Mouse (Mus musculus) 3T3-L1 (cell line): ENCODE measurements around the gene Pex13.

Experiments
- DNase-seq: peaks from one replicate; pipeline ENCODE4 v3.0.0-alpha.2; 2015; ENCODE audit warnings: low read depth, low spot score

Pex13 gene

DNA sequence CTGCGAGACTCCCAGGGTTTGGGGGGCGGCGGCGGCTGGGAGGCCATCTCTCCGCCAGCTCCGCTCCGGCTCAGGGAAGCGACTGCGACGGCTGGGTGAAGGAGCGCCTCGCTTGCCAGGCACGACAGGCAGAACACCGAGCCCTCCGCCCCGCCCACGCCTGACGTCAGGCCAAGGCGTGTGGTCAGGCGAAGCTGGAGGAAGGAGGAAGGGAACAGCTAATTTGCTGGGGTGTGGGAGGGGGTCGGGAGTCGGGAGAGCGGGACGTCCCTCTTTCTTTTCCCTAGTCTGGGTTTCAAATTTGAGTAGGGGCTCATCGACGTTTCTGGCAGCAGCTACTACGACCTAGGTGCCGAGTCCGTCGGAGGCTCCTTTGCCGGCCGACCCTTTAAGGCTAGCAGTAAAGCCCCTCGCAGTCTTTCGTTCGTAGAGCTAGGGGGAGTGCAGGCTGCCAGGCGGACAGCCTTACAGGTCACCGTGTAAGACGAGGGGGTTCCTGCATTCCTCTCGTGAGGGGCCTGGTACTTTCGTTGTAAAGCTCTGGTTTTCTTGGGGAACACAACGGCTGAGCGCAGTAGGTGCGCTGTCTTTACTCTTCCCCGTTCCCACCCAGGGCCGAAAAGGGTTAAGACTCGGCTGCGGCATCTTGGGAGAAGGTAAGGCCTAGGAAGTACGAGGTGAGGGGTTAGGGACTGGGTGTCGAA, at the start of gene Pex13:
Pex13 (minus strand) TSS at position 162 of the 704 bp plus-strand sequence.
- DNase-seq = peak; percentile 89

DNA sequence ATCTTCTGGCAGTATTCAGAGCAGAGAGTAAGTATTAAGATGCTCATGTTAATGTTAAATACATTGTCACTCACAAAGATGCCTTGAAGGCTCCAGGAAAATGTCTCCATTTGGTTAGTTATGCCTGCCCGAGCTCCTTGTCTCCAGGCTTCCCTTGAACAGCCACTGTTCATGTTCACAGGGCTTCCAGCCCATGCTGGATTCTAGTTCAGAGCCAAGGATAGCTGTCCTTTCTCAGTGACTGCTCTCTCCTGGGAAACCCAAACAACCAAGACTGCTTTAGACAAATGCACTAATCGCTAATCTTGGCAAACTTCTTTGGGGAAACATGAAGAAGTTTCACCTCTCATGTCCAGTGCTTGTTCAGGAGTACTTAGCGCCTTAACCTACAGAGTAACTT, 46.5 kb upstream of the Pex13 start:
- DNase-seq = no peak

DNA sequence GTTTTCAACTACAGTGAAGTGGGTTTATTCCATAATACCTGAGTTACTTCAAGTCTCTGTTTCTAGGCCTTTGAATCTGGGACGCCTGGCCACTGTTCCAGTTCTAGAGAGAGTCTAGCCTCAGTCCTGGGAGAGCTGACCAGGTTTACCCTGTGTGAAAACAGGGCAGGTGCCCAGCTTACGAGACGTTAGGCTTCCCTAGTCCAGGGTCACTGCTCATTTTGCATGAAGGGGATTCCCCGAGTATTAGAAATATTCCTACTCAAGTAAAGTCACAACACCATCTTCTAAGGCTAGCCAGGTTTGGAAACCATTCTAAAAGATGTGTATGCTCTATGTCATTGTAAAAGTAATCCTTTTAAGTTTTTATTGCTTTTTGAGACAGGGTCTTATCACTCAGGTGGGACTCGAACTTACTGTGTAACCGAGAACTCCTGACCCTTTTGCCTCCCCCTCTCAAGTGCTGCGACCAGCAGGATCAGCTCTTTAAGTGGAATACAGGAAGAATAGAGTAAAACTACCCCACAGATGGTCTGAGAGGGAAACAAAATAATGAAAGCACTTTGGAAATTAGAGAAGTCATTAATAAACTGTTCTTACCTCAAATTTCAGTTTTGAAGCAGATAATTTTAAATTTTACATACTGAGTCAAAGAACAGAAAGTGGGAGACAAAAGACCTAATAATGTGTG, 39.0 kb upstream of the Pex13 start:
- no peak for DNase-seq

DNA sequence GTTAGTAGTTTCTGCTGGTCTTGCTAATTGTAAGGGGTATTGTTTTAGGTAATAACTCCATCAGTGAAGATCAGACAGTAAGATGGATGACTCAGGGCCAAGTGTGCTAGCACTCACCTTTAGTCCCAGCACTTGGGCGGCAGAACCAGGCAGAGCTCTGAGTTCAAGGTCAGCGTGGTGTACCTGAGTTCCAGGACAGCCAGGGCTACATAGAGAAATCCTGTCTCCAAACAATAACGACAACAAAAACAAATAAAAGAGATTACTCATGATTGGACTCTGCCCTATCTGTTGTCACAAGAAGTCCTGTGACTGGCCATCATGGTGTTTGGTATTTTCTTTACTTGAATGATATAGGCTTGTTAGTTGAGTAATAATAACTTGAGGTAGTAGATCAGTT, 36.1 kb upstream of the Pex13 start:
- DNase-seq = no peak

DNA sequence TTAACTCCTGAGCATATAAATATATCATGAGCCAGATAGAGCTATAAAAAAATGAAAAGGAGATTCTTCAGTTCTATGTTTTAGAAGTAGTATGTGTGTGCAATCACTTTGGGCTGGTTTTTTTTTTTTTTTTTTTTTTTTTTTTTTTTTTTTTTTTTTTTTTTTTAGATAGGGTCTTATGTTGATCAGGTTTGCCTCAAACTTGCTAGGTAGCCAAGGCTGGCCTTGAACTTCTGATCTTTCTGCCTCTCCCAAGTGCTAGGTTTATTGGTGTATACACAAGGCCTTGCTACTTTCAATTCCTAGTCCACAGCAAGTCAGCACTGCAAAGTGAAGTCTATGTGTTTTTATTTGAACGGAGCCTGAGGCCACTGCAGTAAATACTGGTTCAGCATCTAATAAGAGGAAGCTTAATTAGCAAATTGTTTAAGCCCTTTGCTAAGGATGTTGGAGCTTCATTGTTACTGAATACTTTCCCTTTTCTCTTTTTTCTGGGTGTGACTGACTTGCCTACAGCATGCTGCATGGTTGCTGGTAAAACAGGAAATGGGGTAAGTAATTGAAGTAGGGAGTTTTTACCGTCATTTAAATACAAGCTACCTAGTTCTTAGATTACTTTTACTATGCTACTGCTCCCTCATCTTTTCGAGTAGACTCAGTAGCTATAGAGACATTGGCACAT, 33.8 kb upstream of the Pex13 start:
- no peak for DNase-seq

DNA sequence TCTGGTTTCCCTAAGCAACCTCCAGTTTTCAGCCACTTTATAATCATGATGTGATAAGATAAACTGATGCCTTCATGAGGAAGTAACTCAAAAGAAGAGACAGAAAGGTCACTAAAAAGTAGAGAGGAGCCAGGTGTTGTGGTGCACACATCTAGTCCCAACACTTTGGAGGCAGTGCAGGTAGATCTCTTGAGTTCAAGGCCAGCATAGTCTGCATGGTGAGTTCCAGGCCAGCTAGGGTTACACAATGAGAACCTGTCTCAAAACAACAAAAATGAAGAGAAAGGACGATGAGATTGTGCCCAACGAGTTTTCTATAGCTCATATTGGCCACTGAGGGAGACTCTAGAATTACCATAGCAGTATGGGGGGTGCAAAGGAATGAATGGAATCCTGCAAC, 32.8 kb upstream of the Pex13 start:
- DNase-seq = no peak

DNA sequence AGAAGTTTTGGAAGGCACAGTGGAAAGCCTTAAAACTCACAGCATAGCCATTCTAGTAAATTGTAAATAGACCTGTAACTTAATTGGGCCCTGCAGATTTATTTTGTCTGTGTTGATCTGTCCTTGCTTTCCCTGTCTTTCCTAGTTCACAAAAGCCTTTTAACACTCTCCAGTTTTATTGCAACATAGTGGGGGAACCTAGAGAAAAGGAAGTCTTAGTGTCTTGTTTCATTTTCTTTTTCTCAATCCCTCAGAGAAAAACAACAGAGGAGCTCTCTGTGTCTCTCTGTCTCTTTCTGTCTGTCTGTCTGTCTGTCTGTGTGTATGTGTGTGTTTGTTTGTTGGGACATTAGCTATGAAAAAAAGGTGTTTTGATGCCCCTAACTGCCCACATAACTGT, 30.1 kb upstream of the Pex13 start:
- no peak for DNase-seq

DNA sequence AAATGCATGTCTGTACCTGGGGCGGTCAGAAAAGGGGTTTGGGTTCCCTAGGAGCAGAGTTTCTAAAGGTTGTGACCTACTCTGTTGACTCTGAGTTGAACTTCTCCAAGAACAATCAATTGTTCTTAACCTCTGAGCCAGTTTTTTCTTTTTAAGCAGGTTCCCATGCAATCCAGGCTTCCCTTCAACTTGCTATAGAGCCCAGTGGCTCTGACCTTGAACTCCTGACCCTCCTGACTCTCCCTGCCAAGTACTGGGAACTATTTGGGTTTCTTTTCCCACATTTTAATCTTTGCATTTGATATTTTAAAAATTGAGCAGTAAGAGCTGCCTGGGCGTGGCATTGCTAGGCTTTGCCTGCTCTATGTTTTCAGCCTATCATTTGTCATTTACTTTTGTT, 27.5 kb upstream of the Pex13 start:
- DNase-seq = no peak

DNA sequence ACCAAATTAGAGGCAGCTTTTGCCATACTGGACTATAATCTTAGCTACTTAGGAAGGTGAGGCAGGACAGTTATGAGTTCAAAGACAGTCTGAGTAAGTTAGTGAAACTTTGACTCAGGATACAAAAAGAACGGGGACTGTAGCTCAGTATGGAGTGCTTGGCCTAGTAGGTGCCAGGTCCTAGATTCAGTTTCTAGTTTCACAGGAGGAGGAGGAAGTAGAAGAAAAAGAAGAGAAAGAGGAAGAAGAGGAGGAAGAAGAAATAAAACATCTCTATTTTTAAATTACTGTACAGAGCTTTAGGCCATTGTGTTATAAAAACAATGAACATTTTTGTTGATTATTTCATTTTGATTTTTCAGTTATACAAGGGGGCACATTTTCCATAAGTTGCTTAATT, 22.3 kb upstream of the Pex13 start:
- DNase-seq = no peak

DNA sequence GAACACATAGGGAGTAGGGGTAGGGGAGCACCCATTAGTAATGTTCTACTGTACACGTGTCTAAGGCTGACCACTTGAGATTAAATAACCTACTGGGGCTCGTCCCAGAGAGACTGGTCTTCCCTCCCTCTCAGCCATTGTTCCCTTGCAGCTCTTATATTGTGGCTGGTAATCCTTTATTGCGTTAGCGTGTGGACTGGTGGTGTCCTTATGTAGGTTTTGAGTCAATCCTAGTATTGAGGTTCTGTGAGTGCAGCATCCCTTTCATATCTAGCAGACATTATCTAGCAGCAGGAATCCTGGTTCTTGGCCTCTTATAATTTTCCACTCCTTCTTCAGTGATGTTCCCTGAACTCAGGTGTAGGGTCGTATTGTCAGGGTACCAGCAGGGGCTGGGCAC, 20.9 kb upstream of the Pex13 start:
- no peak for DNase-seq

DNA sequence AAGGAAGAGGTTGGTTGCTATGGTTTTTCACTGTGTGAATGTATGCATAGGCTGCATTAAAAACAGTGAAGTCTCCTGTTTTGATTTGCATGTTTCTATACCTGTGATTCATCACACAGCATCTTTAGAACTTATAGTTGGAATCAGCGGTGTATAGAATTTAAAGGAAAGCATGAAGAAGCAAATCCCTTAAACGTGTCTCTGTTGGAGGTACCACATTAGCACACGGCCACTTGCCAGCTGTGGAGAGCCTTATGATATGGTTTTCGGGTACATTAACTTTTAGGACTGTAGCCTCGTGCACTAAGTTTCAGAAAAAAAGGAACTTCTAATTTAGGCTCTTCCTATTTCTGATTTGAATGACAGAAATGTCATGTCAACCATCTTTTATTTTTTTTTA, 16.8 kb upstream of the Pex13 start:
- DNase-seq = no peak

DNA sequence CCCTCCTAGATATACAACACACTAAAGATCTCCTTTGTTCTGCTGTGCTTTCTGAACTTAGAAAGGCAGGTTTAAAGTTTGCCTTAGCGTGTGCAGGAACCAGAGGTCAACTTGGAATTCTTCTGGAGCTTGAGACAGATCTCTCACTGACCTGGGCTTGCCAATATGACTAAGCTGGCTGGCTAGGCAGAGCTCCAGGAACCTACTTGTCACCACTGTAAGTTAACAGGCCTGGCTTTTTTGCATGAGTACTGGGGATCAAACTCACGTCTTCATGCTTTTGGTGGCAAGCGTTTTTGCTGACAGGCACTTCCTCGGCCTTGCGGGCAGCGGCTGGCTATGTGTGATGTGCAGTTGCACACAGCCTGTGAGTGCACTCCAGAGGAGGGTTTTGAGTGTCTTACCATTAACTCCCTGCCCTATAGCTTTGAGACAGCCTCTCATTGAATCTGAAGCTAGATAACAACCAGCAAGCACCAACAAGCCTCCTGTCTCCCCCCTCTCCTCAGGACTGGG, 14.7 kb upstream of the Pex13 start:
- DNase-seq = peak; percentile 72

DNA sequence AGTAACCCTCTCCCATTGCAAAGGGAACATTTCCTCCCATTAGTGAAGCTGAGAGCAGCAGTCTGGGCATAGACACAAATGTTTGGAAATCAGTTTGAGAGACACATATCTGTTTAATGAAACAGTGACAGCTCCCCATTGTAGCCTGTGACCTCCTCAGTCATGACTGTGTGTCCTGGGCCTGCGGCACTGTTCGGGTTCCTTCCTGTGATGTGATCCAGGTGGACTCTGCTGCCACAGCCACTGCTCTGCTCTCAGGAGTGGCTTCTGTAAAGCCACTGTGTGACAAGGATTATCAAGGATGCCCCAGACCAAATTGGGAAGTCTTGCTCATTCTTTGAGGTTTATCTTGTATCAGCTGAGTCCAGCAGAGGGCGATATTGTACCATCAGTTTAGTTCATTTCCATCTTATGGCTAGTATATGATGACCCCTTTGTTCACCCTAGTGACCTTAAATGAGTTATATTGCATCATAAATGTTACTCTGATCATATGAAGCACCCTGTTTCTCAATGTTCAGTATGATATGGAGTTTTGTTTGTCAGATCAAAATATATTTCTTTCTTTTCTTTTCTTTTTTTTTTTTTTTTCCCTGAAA, 13.4 kb upstream of the Pex13 start:
- peak; percentile 85 for DNase-seq

DNA sequence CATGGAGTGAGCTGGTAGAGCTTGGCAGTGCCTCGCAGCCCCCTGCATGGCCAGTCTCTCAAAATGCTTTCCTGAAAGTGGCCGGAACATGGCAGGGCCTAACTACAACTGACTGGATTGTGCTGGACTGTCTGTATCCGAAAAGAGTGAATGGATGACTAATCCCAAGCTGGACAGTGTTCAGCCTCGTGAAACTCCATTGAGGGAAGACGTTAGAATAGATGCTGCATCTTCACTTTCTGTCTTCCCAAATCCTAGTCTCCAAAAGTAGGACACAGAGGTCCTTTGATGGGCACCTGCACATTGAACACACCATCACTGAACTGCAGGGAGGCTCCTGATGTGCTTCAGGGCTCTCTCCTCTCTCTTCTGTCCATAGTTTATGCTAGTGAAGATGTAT, 10.3 kb upstream of the Pex13 start:
- DNase-seq = no peak

DNA sequence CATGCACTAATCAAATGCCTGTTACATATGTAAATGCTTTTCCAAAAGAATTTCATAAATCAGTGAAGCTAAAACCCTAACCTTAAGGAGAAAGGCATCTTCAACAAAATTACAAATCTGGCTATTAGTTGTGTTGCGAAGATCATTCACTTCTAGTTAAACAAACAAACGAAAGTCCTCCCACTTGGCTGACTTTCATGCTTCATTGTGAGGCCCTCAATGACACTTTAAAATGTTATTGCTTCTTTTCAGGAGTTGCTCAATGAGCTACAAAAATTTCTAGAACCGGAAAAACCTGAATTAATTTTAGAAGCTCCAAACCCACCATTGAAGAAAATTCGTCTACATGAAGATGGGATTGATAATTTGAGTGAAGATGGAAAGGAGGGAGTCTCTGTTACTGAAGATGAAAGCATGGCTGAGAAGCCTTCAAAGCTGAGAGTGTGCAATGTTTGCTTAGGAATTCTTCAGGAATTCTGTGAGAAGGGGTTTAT, 6.5 kb upstream of the Pex13 start:
- no peak for DNase-seq

DNA sequence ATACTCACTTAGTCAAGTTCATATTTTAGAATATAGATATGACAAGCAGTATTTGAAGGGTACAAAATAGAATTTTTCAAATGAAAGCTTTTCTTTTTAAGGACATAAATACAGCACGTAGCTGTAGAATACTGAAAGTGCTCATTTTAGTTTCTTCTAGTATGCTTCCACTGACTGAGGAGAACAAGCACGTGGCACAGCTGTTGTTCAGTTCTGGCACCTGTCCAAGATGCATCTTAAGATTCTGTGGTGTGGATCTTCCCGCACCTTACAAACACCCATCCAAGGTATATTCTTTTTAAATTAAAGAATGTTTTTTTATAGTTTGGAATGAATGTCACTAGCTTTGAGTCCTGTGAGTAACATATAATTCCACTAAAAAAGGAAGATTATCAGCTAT, 1.4 kb upstream of the Pex13 start:
- peak; percentile 59 for DNase-seq

DNA sequence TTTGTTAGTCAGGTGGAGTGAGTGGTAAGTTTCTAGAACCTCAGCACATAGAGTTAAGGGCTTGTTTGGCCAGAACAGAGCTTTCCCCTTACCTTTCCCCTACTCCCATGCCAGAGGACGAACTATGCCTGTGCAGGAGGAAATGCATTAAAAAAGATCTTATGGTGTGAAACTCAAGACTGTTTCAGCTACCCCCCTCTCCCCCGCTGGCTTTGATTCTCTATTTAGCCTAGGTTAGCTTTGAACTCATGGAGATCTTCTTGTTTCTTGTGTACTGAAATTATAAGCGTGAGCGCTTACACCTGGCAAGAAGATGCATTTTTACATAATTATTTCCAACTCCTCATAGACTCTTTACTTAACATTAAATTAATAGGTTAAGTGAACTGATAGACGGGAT, 767 bp upstream of the Pex13 start:
- DNase-seq = no peak

DNA sequence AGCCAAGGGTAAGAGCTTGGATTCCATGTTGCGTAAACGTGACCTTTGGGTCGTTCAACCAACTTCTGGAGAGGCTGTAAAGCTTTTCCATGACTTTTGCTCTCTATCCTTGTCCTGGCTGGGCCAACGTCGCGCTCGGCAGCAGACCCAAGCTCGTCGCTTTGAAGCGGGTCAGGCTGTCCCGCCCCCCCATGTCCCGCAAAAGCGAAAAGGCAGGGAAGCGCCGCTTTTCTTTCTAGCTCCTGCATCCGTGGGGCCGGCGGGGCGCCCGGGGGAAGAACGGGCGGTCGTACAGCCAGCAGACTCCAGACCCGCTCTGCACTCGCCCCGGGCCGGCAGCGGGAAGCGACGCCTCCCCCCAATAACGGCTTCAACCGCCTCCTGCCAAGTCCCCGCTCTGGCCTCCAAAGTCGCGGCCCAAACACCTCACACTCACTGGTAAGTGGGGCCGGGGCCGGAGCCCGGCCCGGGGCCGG, 410 bp downstream of the Pex13 start, which contains the start of gene Pus10:
Pus10 (plus strand) TSS at position 364 of the 476 bp plus-strand sequence.
- peak; percentile 60 for DNase-seq

DNA sequence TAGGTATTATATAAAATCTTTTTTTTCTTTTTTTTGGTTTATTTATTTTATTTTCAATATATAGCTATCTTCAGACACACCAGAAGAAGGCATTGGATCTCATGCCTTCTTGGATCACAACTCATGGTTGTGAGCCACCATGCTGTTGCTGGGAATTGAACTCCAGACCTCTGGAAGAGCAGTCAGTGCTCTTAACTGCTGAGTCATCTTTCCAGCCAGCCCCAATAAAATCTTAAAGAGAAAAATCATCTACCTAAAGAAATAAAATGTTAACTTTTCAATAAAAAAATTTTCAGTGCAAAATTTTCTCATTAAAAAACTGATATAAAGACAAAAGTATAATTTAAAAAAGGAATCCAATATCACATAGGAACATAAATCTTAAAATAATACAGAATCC, 1.5 kb downstream of the Pex13 start:
- DNase-seq = peak; percentile 31

DNA sequence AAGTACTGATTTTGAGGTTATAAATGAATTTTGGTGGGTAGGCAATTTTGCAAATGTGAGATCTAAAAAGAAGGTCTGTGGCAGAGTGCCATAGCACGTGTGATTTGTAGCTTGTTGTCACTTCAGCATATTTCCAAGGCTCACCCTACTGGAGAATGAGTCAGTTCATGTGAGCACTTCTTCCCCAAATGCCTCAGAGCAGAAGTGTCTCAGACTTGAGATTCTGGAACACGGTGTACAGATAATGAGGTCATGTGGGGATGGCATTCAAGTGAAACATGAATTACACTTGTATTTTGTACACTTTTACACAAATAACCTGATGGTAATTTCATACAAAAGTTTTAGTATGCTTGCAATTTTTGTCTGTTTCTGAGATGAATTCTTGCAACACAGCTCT, 8.0 kb downstream of the Pex13 start:
- DNase-seq = no peak

DNA sequence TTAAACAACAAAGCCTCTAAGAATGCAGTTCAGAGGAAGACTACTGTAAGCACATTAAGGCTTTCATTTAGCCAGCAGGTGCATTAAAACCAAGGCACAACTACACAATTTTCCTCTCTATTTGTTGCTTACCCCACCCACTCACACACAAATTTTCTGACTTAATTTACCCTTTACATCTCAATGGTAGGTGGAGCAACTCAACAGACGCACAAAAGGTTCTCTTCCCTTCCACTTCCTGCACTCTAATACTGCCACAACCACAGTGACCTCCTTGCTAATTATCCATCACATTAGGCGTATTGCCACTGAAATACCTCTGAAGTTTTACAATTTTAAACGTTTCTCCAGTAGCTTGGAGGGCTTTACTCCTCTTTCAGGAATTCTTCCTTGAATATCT, 12.1 kb downstream of the Pex13 start:
- DNase-seq = no peak

DNA sequence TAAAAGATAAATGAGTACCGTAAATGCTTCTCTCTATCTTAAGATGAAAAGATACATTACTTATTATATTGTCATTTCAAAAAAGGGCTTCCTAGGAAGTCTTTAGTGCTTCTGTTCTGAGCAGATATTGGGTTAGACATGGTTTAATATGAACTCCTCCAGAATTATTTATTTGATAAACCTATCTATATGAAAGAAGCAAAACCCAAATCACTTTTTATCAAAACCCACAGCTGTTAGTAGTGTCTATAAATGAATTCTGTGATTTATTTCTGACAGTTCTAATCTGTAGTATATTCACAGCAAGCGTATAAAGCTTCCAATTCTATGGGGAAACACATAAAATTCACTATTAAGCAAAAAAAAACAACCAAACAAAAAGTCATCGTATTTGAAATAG, 17.9 kb downstream of the Pex13 start:
- no peak for DNase-seq
